Mouse (Mus musculus) neural tube, embryonic 13.5 days (tissue): ENCODE measurements around the gene Cd300c. TPM values are rescaled to one million over a fixed set of nuclear protein-coding genes. Genes with fewer than 3 reads are reported as not detected.
"Not testable (repeated sequence)": the region's sequence is repeated elsewhere in the genome, so short reads cannot be mapped to it uniquely, and the experiment has no call there.

ENCODE experiments used
- ATAC-seq: fragments of 200-750 bp; cut with Nextera tagmentation; 2 replicates; pipeline ENCODE4 v1.8.0; 2017; ENCODE audit warnings: low read depth, mild to moderate bottlenecking, moderate TSS enrichment, moderate library complexity
- H3K27ac ChIP-seq: fragments of 300-500 bp; sonication (generic); replicated peaks from 2 replicates; pipeline ENCODE4 v1.5.1; 2015; ENCODE audit warnings: moderate library complexity, mild to moderate bottlenecking, inconsistent platforms
- H3K27me3 ChIP-seq: fragments of 300-500 bp; sonication (generic); 2 replicates; pipeline ENCODE4 v1.6.1; 2015; ENCODE audit warnings: mild to moderate bottlenecking, inconsistent platforms
- H3K36me3 ChIP-seq: fragments of 300-500 bp; sonication (generic); 2 replicates; pipeline ENCODE4 v1.6.1; 2015; ENCODE audit warnings: mild to moderate bottlenecking, inconsistent platforms
- H3K4me1 ChIP-seq: fragments of 300-500 bp; sonication (generic); replicated peaks from 2 replicates; pipeline ENCODE4 v1.6.1; 2015; ENCODE audit warnings: inconsistent platforms
- H3K4me2 ChIP-seq: fragments of 300-500 bp; sonication (generic); 2 replicates; pipeline ENCODE4 v1.6.1; 2015; ENCODE audit warnings: inconsistent platforms, mild to moderate bottlenecking, moderate library complexity
- H3K4me3 ChIP-seq: fragments of 300-500 bp; sonication (generic); 2 replicates; pipeline ENCODE4 v1.5.1; 2015; ENCODE audit warnings: mild to moderate bottlenecking, inconsistent platforms
- H3K9ac ChIP-seq: fragments of 300-500 bp; sonication (generic); 2 replicates; pipeline ENCODE4 v1.6.1; 2015; ENCODE audit warnings: moderate library complexity, mild to moderate bottlenecking, inconsistent platforms
- H3K9me3 ChIP-seq: fragments of 300-500 bp; sonication (generic); 2 replicates; pipeline ENCODE4 v1.6.1; 2016; ENCODE audit warnings: inconsistent platforms
- WGBS: fragments of 180-500 bp; shearing (Covaris S2); methylation state at CpG from one replicate; pipeline ENCODE4 v1.1.7; 2015; 5-methylcytosine and 5-hydroxymethylcytosine counted together
- polyA plus RNA-seq: library from polyadenylated mRNA; unstranded; fragments of >200 nt; fragmentation: Nextera tagmentation; extraction: Ambion mirVana; gene quantifications from 2 replicates; pipeline ENCODE4 v1.2.1, GENCODE M21; 2015

Cd300c gene
- polyA plus RNA-seq, 1 experiment from 2014 or later: not detected

DNA sequence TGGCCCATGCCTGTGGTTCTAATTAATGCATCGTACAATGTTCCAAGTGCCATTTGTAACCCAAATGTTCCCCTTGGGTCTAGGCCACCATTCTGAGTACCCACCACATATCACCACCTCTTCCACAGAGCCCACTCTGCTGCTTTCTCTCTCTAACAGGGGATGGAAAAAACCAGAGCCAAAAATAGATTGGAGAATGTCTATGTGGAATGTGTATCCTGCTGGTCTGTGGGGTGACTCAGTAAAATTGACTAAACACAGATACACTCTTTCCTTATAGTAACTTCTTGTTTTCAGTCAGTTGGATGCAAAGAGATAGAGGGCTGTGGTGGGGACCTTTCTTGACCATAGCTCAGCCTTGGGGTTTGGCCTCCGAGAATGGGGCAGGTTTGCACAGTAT is 39.4 kb downstream of the Cd300c start:
- ATAC-seq: no peak
- no peaks in the 10 kb centered on the region for H3K36me3 ChIP-seq
- H3K27ac ChIP-seq: no peak overlapping the region
- H3K9me3 ChIP-seq: no peaks in the 10 kb centered on the region
- WGBS: 82% methylated on average over 2 of the region's 2 CpGs
- no peak overlapping the region for H3K4me2 ChIP-seq
- no peak overlapping the region for H3K9ac ChIP-seq
- H3K4me1 ChIP-seq: no peaks in the 10 kb centered on the region
- H3K27me3 ChIP-seq: no peaks in the 10 kb centered on the region
- H3K4me3 ChIP-seq: no peak overlapping the region

GRCm38 (mm10) chr11:114923961-114924360 is 45.0 kb downstream of the Cd300c start:
- Histone ChIP-seq H3K4me1 (no peaks in the 10 kb centered on the region), H3K27me3 (no peaks in the 10 kb centered on the region), H3K9ac (no peak overlapping the region), H3K4me3 (no peak overlapping the region), H3K4me2 (no peak overlapping the region), H3K27ac (no peak overlapping the region), H3K9me3 (no peaks in the 10 kb centered on the region), H3K36me3 (no peaks in the 10 kb centered on the region)
- no peak for ATAC-seq
- WGBS: 75% methylated on average over 4 of the region's 4 CpGs

GRCm38 (mm10) chr11:114922439-114922838 is 46.5 kb downstream of the Cd300c start:
- Histone ChIP-seq H3K27ac (no peak overlapping the region), H3K36me3 (no peaks in the 10 kb centered on the region), H3K9ac (no peak overlapping the region), H3K4me1 (no peaks in the 10 kb centered on the region), H3K4me2 (no peak overlapping the region), H3K4me3 (no peak overlapping the region), H3K27me3 (no peaks in the 10 kb centered on the region), H3K9me3 (no peaks in the 10 kb centered on the region)
- 63% methylated on average over 4 of the region's 4 CpGs for WGBS
- ATAC-seq: no peak

- no peaks in the 10 kb centered on the region for H3K36me3 ChIP-seq
- H3K4me3 ChIP-seq: no peak overlapping the region
- no peak overlapping the region for H3K27ac ChIP-seq
- H3K9ac ChIP-seq: no peak overlapping the region
- no peak for ATAC-seq
- H3K9me3 ChIP-seq: no peaks in the 10 kb centered on the region
- H3K27me3 ChIP-seq: peaks cover 11% of the 10 kb centered on the region
- H3K4me1 ChIP-seq: no peaks in the 10 kb centered on the region
- no peak overlapping the region for H3K4me2 ChIP-seq
- 81% methylated on average over 6 of the region's 6 CpGs for WGBS
Observed at GRCm38 (mm10) chr11:114917120-114917519, 51.8 kb downstream of the Cd300c start.

GRCm38 (mm10) chr11:114914978-114915377 is 54.0 kb downstream of the Cd300c start:
- H3K4me1 ChIP-seq: no peaks in the 10 kb centered on the region
- peaks cover 11% of the 10 kb centered on the region for H3K27me3 ChIP-seq
- no peak overlapping the region for H3K4me3 ChIP-seq
- H3K36me3 ChIP-seq: no peaks in the 10 kb centered on the region
- H3K9ac ChIP-seq: no peak overlapping the region
- H3K9me3 ChIP-seq: no peaks in the 10 kb centered on the region
- no peak overlapping the region for H3K27ac ChIP-seq
- 63% methylated on average over 7 of the region's 7 CpGs for WGBS
- ATAC-seq: no peak
- no peak overlapping the region for H3K4me2 ChIP-seq

- Histone ChIP-seq H3K4me1 (0 out of 2 replicates have a peak, but pooled peaks cover 4% of the 10 kb centered on the region), H3K36me3 (no peaks in the 10 kb centered on the region), H3K27ac (no peak overlapping the region), H3K9me3 (no peaks in the 10 kb centered on the region), H3K4me3 (no peak overlapping the region), H3K4me2 (no peak overlapping the region), H3K9ac (no peak overlapping the region), H3K27me3 (peaks cover 11% of the 10 kb centered on the region)
- ATAC-seq: 0 out of 2 replicates have a peak, but pooled peaks have one; percentile 50
- 19% methylated on average over 9 of the region's 9 CpGs for WGBS
Observed at GRCm38 (mm10) chr11:114912847-114913246, 56.1 kb downstream of the Cd300c start.

- not testable (repeated sequence) for ATAC-seq, H3K36me3 ChIP-seq, H3K4me2 ChIP-seq, H3K9ac ChIP-seq, H3K9me3 ChIP-seq, H3K4me1 ChIP-seq, H3K4me3 ChIP-seq, H3K27ac ChIP-seq
- 43% methylated on average over 3 of the region's 3 CpGs for WGBS
- H3K27me3 ChIP-seq: peaks cover 14% of the 10 kb centered on the region
Observed at GRCm38 (mm10) chr11:114909538-114909937, 59.4 kb downstream of the Cd300c start.

GRCm38 (mm10) chr11:114908086-114908485 is 60.9 kb downstream of the Cd300c start:
- Histone ChIP-seq H3K36me3 (no peaks in the 10 kb centered on the region), H3K9ac (no peak overlapping the region), H3K27me3 (peaks cover 5% of the 10 kb centered on the region; the same call in 1 of the 2 replicates), H3K27ac (no peak overlapping the region), H3K4me1 (0 out of 2 replicates have a peak, but pooled peaks cover 4% of the 10 kb centered on the region), H3K9me3 (no peaks in the 10 kb centered on the region), H3K4me2 (no peak overlapping the region), H3K4me3 (no peak overlapping the region)
- 51% methylated on average over 4 of the region's 4 CpGs for WGBS
- no peak for ATAC-seq

DNA sequence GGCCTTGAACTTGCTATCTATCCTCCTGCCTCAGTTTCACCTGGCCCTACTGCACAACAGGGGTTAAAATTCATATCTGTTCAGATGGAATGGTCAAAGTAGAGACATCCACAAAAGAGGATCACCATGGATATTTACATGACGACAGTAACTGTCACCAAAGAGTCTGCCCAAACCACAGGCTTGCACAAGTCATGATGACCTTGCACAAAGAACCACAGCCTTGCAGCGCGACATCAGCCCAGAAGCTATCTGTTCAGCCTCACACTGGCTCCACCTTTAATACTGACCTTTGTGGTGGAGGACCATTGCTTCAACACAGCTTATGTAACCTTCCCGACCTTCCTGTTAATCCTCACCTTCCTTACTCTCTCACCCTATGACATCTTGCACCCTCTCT is 61.4 kb downstream of the Cd300c start:
- 0 out of 2 replicates have a peak, but pooled peaks cover 4% of the 10 kb centered on the region for H3K4me1 ChIP-seq
- ATAC-seq: no peak
- whole genome bisulfite sequencing: 88% methylated on average over 4 of the region's 4 CpGs

More for the DNA sequence above, 61.4 kb downstream of the Cd300c start:
- Histone ChIP-seq H3K36me3 (no peaks in the 10 kb centered on the region), H3K4me2 (no peak overlapping the region), H3K27me3 (peaks cover 4% of the 10 kb centered on the region; the same call in 1 of the 2 replicates), H3K9me3 (no peaks in the 10 kb centered on the region), H3K4me3 (no peak overlapping the region), H3K27ac (no peak overlapping the region), H3K9ac (no peak overlapping the region)

Other genes starting within 250 kb of the Cd300c start
- gene Dnaic2, start 241.7 kb downstream of the Cd300c start, polyA plus RNA-seq: 2.9 TPM in 2 replicates
- 1.3 and 1.6 TPM in 2 replicates for gene Kif19a, start 203.8 kb downstream of the Cd300c start, polyA plus RNA-seq
- 19.4 and 22.7 TPM in 2 replicates for gene Btbd17, start 173.2 kb downstream of the Cd300c start, polyA plus RNA-seq
- gene Gpr142, start 170.2 kb downstream of the Cd300c start, polyA plus RNA-seq: not detected in 2 replicates
- 14.2 and 15.6 TPM in 2 replicates for gene Gprc5c, start 118.0 kb downstream of the Cd300c start, polyA plus RNA-seq
- gene Cd300a, start 79.1 kb downstream of the Cd300c start, polyA plus RNA-seq: 1.2 and 2.8 TPM in 2 replicates
- gene Cd300lb, start 34.8 kb downstream of the Cd300c start, polyA plus RNA-seq: 0.14 and 0.15 TPM in 2 replicates
- 0.22 TPM in 1 of 2 replicates, not detected in the other for gene Cd300ld, start 20.8 kb upstream of the Cd300c start, polyA plus RNA-seq
- 1.5 and 1.9 TPM in 2 replicates for gene Cd300c2, start 32.7 kb upstream of the Cd300c start, polyA plus RNA-seq
- not detected in 2 replicates for gene Cd300ld2, start 47.0 kb upstream of the Cd300c start, polyA plus RNA-seq
- not detected in 2 replicates for gene Cd300ld4, start 57.9 kb upstream of the Cd300c start, polyA plus RNA-seq
- not detected in 2 replicates for gene Cd300ld5, start 68.6 kb upstream of the Cd300c start, polyA plus RNA-seq
- gene Cd300ld3, start 79.3 kb upstream of the Cd300c start, polyA plus RNA-seq: not detected in 2 replicates
- not detected in 2 replicates for gene Cd300e, start 93.0 kb upstream of the Cd300c start, polyA plus RNA-seq
- 0.69 and 1.1 TPM in 2 replicates for gene Rab37, start 122.3 kb upstream of the Cd300c start, polyA plus RNA-seq
- gene Cd300lf, start 164.8 kb upstream of the Cd300c start, polyA plus RNA-seq: 0.14 TPM in 1 of 2 replicates, not detected in the other
- gene Slc9a3r1, start 194.2 kb upstream of the Cd300c start, polyA plus RNA-seq: 50.6 and 58.1 TPM in 2 replicates
- gene Tmem104, start 218.3 kb upstream of the Cd300c start, polyA plus RNA-seq: 11.6 and 11.8 TPM in 2 replicates
- 16.3 and 24.1 TPM in 2 replicates for gene Nat9, start 218.7 kb upstream of the Cd300c start, polyA plus RNA-seq